Mouse (Mus musculus) hindbrain, postnatal 0 days (tissue): ENCODE data around the gene Fgf10. TPM values are rescaled to one million over a fixed set of nuclear protein-coding genes. Genes with fewer than 3 reads are reported as not detected.
A peak's percentile ranks its signal among the peaks of the same experiment; 100 is the strongest.

ENCODE experiments used
- ATAC-seq: fragments of 200-750 bp; cut with Nextera tagmentation; 2 replicates; pipeline ENCODE4 v1.8.0; 2017; ENCODE audit warnings: mild to moderate bottlenecking, moderate TSS enrichment, moderate library complexity
- DNase-seq: peaks from one replicate; pipeline ENCODE4 v3.0.0-alpha.2; 2015; ENCODE audit warnings: low spot score
- H3K27ac ChIP-seq: fragments of 300-500 bp; sonication (generic); 2 replicates; pipeline ENCODE4 v1.5.1; 2014; ENCODE audit warnings: mild to moderate bottlenecking
- H3K27me3 ChIP-seq: fragments of 300-500 bp; sonication (generic); 2 replicates; pipeline ENCODE4 v1.6.1; 2014; ENCODE audit warnings: low read length, mixed read lengths; ENCODE audit not compliant: insufficient read depth
- H3K36me3 ChIP-seq: fragments of 300-500 bp; sonication (generic); 2 replicates; pipeline ENCODE4 v1.6.1; 2014; ENCODE audit warnings: low read length, mixed read lengths; ENCODE audit not compliant: insufficient read depth
- H3K4me1 ChIP-seq: fragments of 300-500 bp; sonication (generic); 2 replicates; pipeline ENCODE4 v1.6.1; 2014; ENCODE audit warnings: antibody characterized with exemption, low read length, mixed read lengths; ENCODE audit not compliant: insufficient read depth
- H3K4me2 ChIP-seq: fragments of 300-500 bp; sonication (generic); 2 replicates; pipeline ENCODE4 v1.6.1; 2014; ENCODE audit warnings: low read depth, mild to moderate bottlenecking, low read length, moderate library complexity, mixed read lengths
- H3K4me3 ChIP-seq: fragments of 300-500 bp; sonication (generic); 2 replicates; pipeline ENCODE4 v1.5.1; 2014; ENCODE audit warnings: low read length
- H3K9ac ChIP-seq: fragments of 300-500 bp; sonication (generic); replicated peaks from 2 replicates; pipeline ENCODE4 v1.6.1; 2014; ENCODE audit warnings: mild to moderate bottlenecking, low read length, moderate library complexity, mixed read lengths
- H3K9me3 ChIP-seq: fragments of 300-500 bp; sonication (generic); 2 replicates; pipeline ENCODE4 v1.6.1; 2016; ENCODE audit warnings: low read length, mixed read lengths
- CTCF ChIP-seq: IDR thresholded peaks from 2 replicates; pipeline ENCODE4 v1.5.1; 2016; ENCODE audit warnings: antibody characterized with exemption, control low read depth, low read depth
- WGBS: fragments of 180-500 bp; shearing (Covaris S2); extraction: QIAGEN DNeasy Blood & Tissue Kit; methylation state at CpG from one replicate; pipeline ENCODE4 v1.1.7; 2014; 5-methylcytosine and 5-hydroxymethylcytosine counted together
- polyA plus RNA-seq: library from polyadenylated mRNA; unstranded; fragments of >200 nt; fragmentation: Nextera tagmentation; extraction: Ambion mirVana; gene quantifications from 2 replicates; pipeline ENCODE4 v1.2.1, GENCODE M21; 2015
- total RNA-seq: library from RNA; depleted of rRNA; stranded (reverse); fragments of >200 nt; gene quantifications from 2 replicates; pipeline ENCODE4 v1.2.3, GENCODE M21; 2014

Gene Fgf10
- total and polyA plus RNA-seq, 2 experiments from 2014 or later = 1.0 to 2.2 TPM

- Histone ChIP-seq H3K4me1 (no peaks in the 10 kb centered on the region), H3K27me3 (no peaks in the 10 kb centered on the region), H3K9ac (no peak overlapping the region), H3K9me3 (no peaks in the 10 kb centered on the region), H3K4me3 (no peak overlapping the region), H3K36me3 (no peaks in the 10 kb centered on the region), H3K27ac (no peak overlapping the region), H3K4me2 (no peak overlapping the region)
- DNase-seq = no peak
- TF ChIP-seq CTCF = no peak
- ATAC-seq = no peak
- 88% methylated on average over 2 of the region's 2 CpGs for WGBS
Measured at GRCm38 (mm10) chr13:118658031-118658430, 11.6 kb upstream of the Fgf10 start.

- no peaks in the 10 kb centered on the region for H3K4me1 ChIP-seq
- no peaks in the 10 kb centered on the region for H3K27me3 ChIP-seq
- H3K4me2 ChIP-seq = no peak overlapping the region
- no peak overlapping the region for H3K9ac ChIP-seq
- WGBS = 97% methylated on average over 7 of the region's 7 CpGs
- H3K9me3 ChIP-seq = no peaks in the 10 kb centered on the region
- DNase-seq (no peak), ATAC-seq (no peak)
- H3K4me3 ChIP-seq = no peak overlapping the region
- no peaks in the 10 kb centered on the region for H3K36me3 ChIP-seq
- H3K27ac ChIP-seq = no peak overlapping the region
- TF ChIP-seq CTCF = no peak
Measured at GRCm38 (mm10) chr13:118658608-118659326, 10.8 kb upstream of the Fgf10 start.

- no peaks in the 10 kb centered on the region for H3K27me3 ChIP-seq
- no peaks in the 10 kb centered on the region for H3K36me3 ChIP-seq
- 90% methylated on average over 3 of the region's 3 CpGs for WGBS
- H3K4me3 ChIP-seq = no peak overlapping the region
- no peaks in the 10 kb centered on the region for H3K4me1 ChIP-seq
- TF ChIP-seq CTCF = no peak
- H3K9ac ChIP-seq = no peak overlapping the region
- no peak overlapping the region for H3K27ac ChIP-seq
- H3K9me3 ChIP-seq = no peaks in the 10 kb centered on the region
- DNase-seq (no peak), ATAC-seq (no peak)
- no peak overlapping the region for H3K4me2 ChIP-seq
Measured at GRCm38 (mm10) chr13:118661664-118662063, 7.9 kb upstream of the Fgf10 start.

- Histone ChIP-seq H3K4me3 (no peak overlapping the region), H3K27me3 (no peaks in the 10 kb centered on the region), H3K36me3 (no peaks in the 10 kb centered on the region), H3K9ac (no peak overlapping the region), H3K27ac (no peak overlapping the region), H3K9me3 (no peaks in the 10 kb centered on the region), H3K4me1 (no peaks in the 10 kb centered on the region), H3K4me2 (no peak overlapping the region)
- no peak for ATAC-seq
- no peak for TF ChIP-seq CTCF
- no peak for DNase-seq
- 84% methylated on average over 2 of the region's 2 CpGs for WGBS
Measured at GRCm38 (mm10) chr13:118664901-118665300, 4.7 kb upstream of the Fgf10 start.

- Histone ChIP-seq H3K27me3 (no peaks in the 10 kb centered on the region), H3K4me3 (no peak overlapping the region), H3K9ac (no peak overlapping the region), H3K4me2 (no peak overlapping the region), H3K36me3 (no peaks in the 10 kb centered on the region), H3K9me3 (no peaks in the 10 kb centered on the region), H3K4me1 (no peaks in the 10 kb centered on the region), H3K27ac (no peak overlapping the region)
- no peak for TF ChIP-seq CTCF
- no peak for DNase-seq
- WGBS = 91% methylated on average over 3 of the region's 3 CpGs
- ATAC-seq = no peak
Measured at GRCm38 (mm10) chr13:118679228-118679627, 9.6 kb downstream of the Fgf10 start.

- H3K4me3 ChIP-seq = no peak overlapping the region
- WGBS = 88% methylated on average over 2 of the region's 2 CpGs
- H3K27me3 ChIP-seq = no peaks in the 10 kb centered on the region
- H3K4me2 ChIP-seq = no peak overlapping the region
- no peak for ATAC-seq
- no peak for DNase-seq
- no peaks in the 10 kb centered on the region for H3K4me1 ChIP-seq
- H3K27ac ChIP-seq = no peak overlapping the region
- no peaks in the 10 kb centered on the region for H3K9me3 ChIP-seq
- no peak for TF ChIP-seq CTCF
- no peaks in the 10 kb centered on the region for H3K36me3 ChIP-seq
- no peak overlapping the region for H3K9ac ChIP-seq
Measured at GRCm38 (mm10) chr13:118693049-118693448, 23.5 kb downstream of the Fgf10 start.

GRCm38 (mm10) chr13:118695103-118695502 is 25.5 kb downstream of the Fgf10 start:
- TF ChIP-seq CTCF = no peak
- 22% methylated on average over 4 of the region's 4 CpGs for WGBS
- H3K9me3 ChIP-seq = no peaks in the 10 kb centered on the region
- H3K9ac ChIP-seq = no peak overlapping the region
- no peaks in the 10 kb centered on the region for H3K27me3 ChIP-seq
- no peaks in the 10 kb centered on the region for H3K4me1 ChIP-seq
- ATAC-seq = no peak
- no peak overlapping the region for H3K27ac ChIP-seq
- DNase-seq = peak; percentile 10
- no peak overlapping the region for H3K4me2 ChIP-seq
- H3K4me3 ChIP-seq = no peak overlapping the region
- no peaks in the 10 kb centered on the region for H3K36me3 ChIP-seq
